In genomic region chr11:89544856-89545817, GRCm38 (mm10) we compare ENCODE assay signal across 8 mouse cellular contexts.
DNase-seq lines count a peak whose midpoint lies in the region; ATAC-seq and TF ChIP-seq lines count a peak whose summit lies in the region.
"Had no signal": no experiment of that assay in that cellular context is flagged by ENCODE, and none has a peak within 500 bp of the region (broad histone marks: within the 10 kb centered on the region; RNA-seq: fewer than 3 reads in every experiment).

No protein-coding gene starts in this region.

- ATAC-seq in lung, embryonic 14.5 days (ENCODE audit: insufficient read depth): peak; percentile 84
- peak; percentile 61 for ATAC-seq in forebrain, embryonic 11.5 days (replicated peaks; ENCODE audit: low FRiP score)
- no peak for ATAC-seq in hindbrain, postnatal 0 days
- no peak for ATAC-seq in neural tube, embryonic 12.5 days (ENCODE audit: low FRiP score, low read depth)

- peak overlapping the region; percentile 70 for H3K27ac ChIP-seq in lung, embryonic 14.5 days (ENCODE audit: low read depth)
- peak overlapping the region; percentile 27; the same call in 1 of the 2 replicates for H3K27ac ChIP-seq in forebrain, embryonic 11.5 days (ENCODE audit: low read depth, low read length)
- H3K27ac ChIP-seq in hindbrain, postnatal 0 days: no peak overlapping the region
- no peak overlapping the region for H3K27ac ChIP-seq in neural tube, embryonic 12.5 days
- H3K27ac ChIP-seq: liver, embryonic 15.5 days had no signal

- no peaks in the 10 kb centered on the region for H3K36me3 ChIP-seq in lung, embryonic 14.5 days (ENCODE audit: insufficient read depth)
- no peaks in the 10 kb centered on the region for H3K36me3 ChIP-seq in forebrain, embryonic 11.5 days (ENCODE audit: control insufficient read depth, insufficient read depth, low read length)
- H3K36me3 ChIP-seq in hindbrain, postnatal 0 days (ENCODE audit: insufficient read depth, low read length): no peaks in the 10 kb centered on the region
- H3K36me3 ChIP-seq in neural tube, embryonic 12.5 days: no peaks in the 10 kb centered on the region
- H3K36me3 ChIP-seq: liver, embryonic 15.5 days had no signal

- H3K9me3 ChIP-seq in lung, embryonic 14.5 days (ENCODE audit: low read depth, low read length): no peaks in the 10 kb centered on the region
- peaks cover 3% of the 10 kb centered on the region; the same call in 1 of the 2 replicates for H3K9me3 ChIP-seq in forebrain, embryonic 11.5 days (ENCODE audit: control insufficient read depth, low read length)
- H3K9me3 ChIP-seq in hindbrain, postnatal 0 days (ENCODE audit: low read length): no peaks in the 10 kb centered on the region
- H3K9me3 ChIP-seq in neural tube, embryonic 12.5 days: peaks cover 5% of the 10 kb centered on the region; the same call in 1 of the 2 replicates
- H3K9me3 ChIP-seq: liver, embryonic 15.5 days had no signal

- H3K27me3 ChIP-seq in lung, embryonic 14.5 days (ENCODE audit: insufficient read depth, low read length): no peaks in the 10 kb centered on the region
- H3K27me3 ChIP-seq in forebrain, embryonic 11.5 days (ENCODE audit: control insufficient read depth, insufficient read depth, low read length): no peaks in the 10 kb centered on the region
- no peaks in the 10 kb centered on the region for H3K27me3 ChIP-seq in hindbrain, postnatal 0 days (ENCODE audit: insufficient read depth, low read length)
- H3K27me3 ChIP-seq in neural tube, embryonic 12.5 days (replicated peaks): no peaks in the 10 kb centered on the region

- no peak overlapping the region for H3K4me3 ChIP-seq in lung, embryonic 14.5 days (ENCODE audit: low read depth, low read length)
- no peak overlapping the region for H3K4me3 ChIP-seq in lung, adult 2 months (replicated peaks; ENCODE audit: extremely low read depth, low read depth, low read length)
- peak overlapping the region; percentile 9; the same call in 1 of the 2 replicates for H3K4me3 ChIP-seq in forebrain, embryonic 11.5 days (ENCODE audit: low read depth, low read length)
- H3K4me3 ChIP-seq in hindbrain, postnatal 0 days (ENCODE audit: low read length): no peak overlapping the region
- H3K4me3 ChIP-seq in neural tube, embryonic 12.5 days: peak overlapping the region; percentile 5; the same call in 1 of the 2 replicates
- H3K4me3 ChIP-seq: liver, embryonic 15.5 days had no signal

- TF ChIP-seq POLR2A in lung, adult 2 months (IDR thresholded peaks at IDR 0.05; ENCODE audit: borderline replicate concordance, extremely low read depth, low read depth, low read length): no peak

- H3K9ac ChIP-seq in lung, embryonic 14.5 days: 0 out of 2 replicates have a peak overlapping the region, but pooled peaks have one; percentile 33
- H3K9ac ChIP-seq in forebrain, embryonic 11.5 days (ENCODE audit: low read length): peak overlapping the region; percentile 42; the same call in 1 of the 2 replicates
- no peak overlapping the region for H3K9ac ChIP-seq in hindbrain, postnatal 0 days (replicated peaks; ENCODE audit: low read length)
- H3K9ac ChIP-seq in neural tube, embryonic 12.5 days: 0 out of 2 replicates have a peak overlapping the region, but pooled peaks have one; percentile 18
- H3K9ac ChIP-seq: liver, embryonic 15.5 days had no signal

- no peak for TF ChIP-seq CTCF in lung, embryonic 14.5 days (IDR thresholded peaks at IDR 0.05; ENCODE audit: low read depth)
- no peak for TF ChIP-seq CTCF in lung, adult 2 months (IDR thresholded peaks at IDR 0.05; ENCODE audit: insufficient read depth, low read length)
- TF ChIP-seq CTCF in hindbrain, postnatal 0 days (IDR thresholded peaks at IDR 0.05; ENCODE audit: low read depth): no peak

- H3K4me1 ChIP-seq in lung, embryonic 14.5 days (ENCODE audit: insufficient read depth): no peaks in the 10 kb centered on the region
- H3K4me1 ChIP-seq in lung, adult 2 months (ENCODE audit: control insufficient read depth, insufficient read depth, low read length): no peaks in the 10 kb centered on the region
- H3K4me1 ChIP-seq in forebrain, embryonic 11.5 days (replicated peaks; ENCODE audit: control insufficient read depth, insufficient read depth, low read length): peaks cover 7% of the 10 kb centered on the region; the same call in 1 of the 2 replicates
- no peaks in the 10 kb centered on the region for H3K4me1 ChIP-seq in hindbrain, postnatal 0 days (ENCODE audit: insufficient read depth, low read length)
- H3K4me1 ChIP-seq in neural tube, embryonic 12.5 days: peaks cover 3% of the 10 kb centered on the region
- H3K4me1 ChIP-seq: liver, embryonic 15.5 days had no signal

- 3% methylated on average over 29 of the region's 29 CpGs for WGBS in lung, embryonic 14.5 days
- 9% methylated on average over 29 of the region's 29 CpGs for WGBS in lung, adult 2 months
- WGBS in forebrain, embryonic 11.5 days: 3% methylated on average over 29 of the region's 29 CpGs
- WGBS in hindbrain, postnatal 0 days: 4% methylated on average over 29 of the region's 29 CpGs
- 4% methylated on average over 29 of the region's 29 CpGs for WGBS in neural tube, embryonic 12.5 days

- H3K4me2 ChIP-seq in lung, embryonic 14.5 days: peak overlapping the region; percentile 51
- peak overlapping the region; percentile 47 for H3K4me2 ChIP-seq in forebrain, embryonic 11.5 days (ENCODE audit: low read depth, low read length, severe bottlenecking)
- H3K4me2 ChIP-seq in hindbrain, postnatal 0 days (ENCODE audit: low read depth, low read length): peak overlapping the region; percentile 30
- H3K4me2 ChIP-seq in neural tube, embryonic 12.5 days (replicated peaks): peak overlapping the region; percentile 50
- H3K4me2 ChIP-seq: liver, embryonic 15.5 days had no signal

- DNase-seq in lung, embryonic 14.5 days: peak; percentile 75
- no peak for DNase-seq in lung, adult 2 months
- peak; percentile 66 for DNase-seq in forebrain, embryonic 11.5 days (ENCODE audit: low spot score)
- DNase-seq in hindbrain, postnatal 0 days (ENCODE audit: low spot score): peak; percentile 33
- no peak for DNase-seq in thymus, postnatal 36 days
- no peak for DNase-seq in thymus, postnatal 0 days (ENCODE audit: low spot score)

Comparison
In these comparisons a context has a peak if more than half of its experiments do, and no peak if none do; other contexts are left out.
1. DNase-seq: peak in lung, embryonic 14.5 days (single experiment), forebrain, embryonic 11.5 days (single experiment) and hindbrain, postnatal 0 days (single experiment); none in lung, adult 2 months (single experiment), thymus, postnatal 36 days (0 of 2) and thymus, postnatal 0 days (single experiment).
2. ATAC-seq: peak in lung, embryonic 14.5 days (single experiment) and forebrain, embryonic 11.5 days (single experiment); none in hindbrain, postnatal 0 days (single experiment) and neural tube, embryonic 12.5 days (single experiment).
3. H3K27ac ChIP-seq: peak in lung, embryonic 14.5 days (single experiment) and forebrain, embryonic 11.5 days (single experiment); none in hindbrain, postnatal 0 days (single experiment) and neural tube, embryonic 12.5 days (single experiment).
4. H3K4me3 ChIP-seq: peak in forebrain, embryonic 11.5 days (single experiment) and neural tube, embryonic 12.5 days (single experiment); none in lung, embryonic 14.5 days (single experiment), lung, adult 2 months (single experiment) and hindbrain, postnatal 0 days (single experiment).
5. Peak in every context shown above with its lines, with median percentiles within 50 percentile points of each other: H3K4me2 ChIP-seq.